Mouse (Mus musculus) intestine, embryonic 16.5 days (tissue): Measurements from ENCODE around the gene Ralgds. TPM values are rescaled to one million over a fixed set of nuclear protein-coding genes. Genes with fewer than 3 reads are reported as not detected.

ENCODE experiments used
- ATAC-seq: fragments of 200-750 bp; cut with Nextera tagmentation; 2 replicates; pipeline ENCODE4 v1.8.0; 2017; ENCODE audit warnings: moderate TSS enrichment, moderate library complexity
- H3K27ac ChIP-seq: fragments of 300-500 bp; sonication (generic); 2 replicates; pipeline ENCODE4 v1.5.1; 2014; ENCODE audit warnings: mild to moderate bottlenecking, low read length
- H3K27me3 ChIP-seq: fragments of 300-500 bp; sonication (generic); replicated peaks from 2 replicates; pipeline ENCODE4 v1.6.1; 2014; ENCODE audit warnings: low read length, control low read depth, mixed read lengths; ENCODE audit not compliant: control insufficient read depth, insufficient read depth
- H3K36me3 ChIP-seq: fragments of 300-500 bp; sonication (generic); 2 replicates; pipeline ENCODE4 v1.6.1; 2014; ENCODE audit warnings: low read length, control low read depth; ENCODE audit not compliant: control insufficient read depth, insufficient read depth
- H3K4me1 ChIP-seq: fragments of 300-500 bp; sonication (generic); 2 replicates; pipeline ENCODE4 v1.6.1; 2014; ENCODE audit warnings: low read length, control low read depth, mixed read lengths; ENCODE audit not compliant: control insufficient read depth, insufficient read depth
- H3K4me2 ChIP-seq: fragments of 300-500 bp; sonication (generic); 2 replicates; pipeline ENCODE4 v1.6.1; 2014; ENCODE audit warnings: low read depth, low read length, control low read depth
- H3K4me3 ChIP-seq: fragments of 300-500 bp; sonication (generic); 2 replicates; pipeline ENCODE4 v1.5.1; 2014; ENCODE audit warnings: mild to moderate bottlenecking, low read length
- H3K9ac ChIP-seq: fragments of 300-500 bp; sonication (generic); 2 replicates; pipeline ENCODE4 v1.6.1; 2014; ENCODE audit warnings: low read depth, low read length
- H3K9me3 ChIP-seq: fragments of 300-500 bp; sonication (generic); 2 replicates; pipeline ENCODE4 v1.6.1; 2016; ENCODE audit warnings: low read length, control low read depth; ENCODE audit not compliant: control insufficient read depth
- WGBS: fragments of 180-500 bp; shearing (Covaris S2); extraction: QIAGEN DNeasy Blood & Tissue Kit; methylation state at CpG from one replicate; pipeline ENCODE4 v1.1.7; 2014; 5-methylcytosine and 5-hydroxymethylcytosine counted together
- polyA plus RNA-seq: library from polyadenylated mRNA; unstranded; fragments of >200 nt; fragmentation: Nextera tagmentation; extraction: Ambion mirVana; gene quantifications from 2 replicates; pipeline ENCODE4 v1.2.1, GENCODE M21; 2015

The Ralgds gene
- polyA plus RNA-seq, 1 experiment from 2014 or later = 19.1 TPM

- Histone ChIP-seq H3K4me3 (no peak overlapping the region), H3K9ac (no peak overlapping the region), H3K9me3 (no peaks in the 10 kb centered on the region), H3K4me2 (no peak overlapping the region), H3K27ac (no peak overlapping the region), H3K4me1 (no peaks in the 10 kb centered on the region), H3K27me3 (no peaks in the 10 kb centered on the region), H3K36me3 (no peaks in the 10 kb centered on the region)
- 62% methylated on average over 2 of the region's 2 CpGs for WGBS
- no peak for ATAC-seq
These were observed 78.6 kb downstream of the Ralgds start for GRCm38 (mm10) chr2:28591479-28591878.

GRCm38 (mm10) chr2:28592809-28593208 lies 79.9 kb downstream of the Ralgds start:
- no peak for ATAC-seq
- no peak overlapping the region for H3K4me2 ChIP-seq
- no peak overlapping the region for H3K4me3 ChIP-seq
- H3K27ac ChIP-seq = no peak overlapping the region
- WGBS = 6% methylated on average over 15 of the region's 15 CpGs
- H3K9ac ChIP-seq = no peak overlapping the region
- H3K27me3 ChIP-seq = no peaks in the 10 kb centered on the region
- H3K4me1 ChIP-seq = no peaks in the 10 kb centered on the region
- no peaks in the 10 kb centered on the region for H3K9me3 ChIP-seq
- no peaks in the 10 kb centered on the region for H3K36me3 ChIP-seq

DNA sequence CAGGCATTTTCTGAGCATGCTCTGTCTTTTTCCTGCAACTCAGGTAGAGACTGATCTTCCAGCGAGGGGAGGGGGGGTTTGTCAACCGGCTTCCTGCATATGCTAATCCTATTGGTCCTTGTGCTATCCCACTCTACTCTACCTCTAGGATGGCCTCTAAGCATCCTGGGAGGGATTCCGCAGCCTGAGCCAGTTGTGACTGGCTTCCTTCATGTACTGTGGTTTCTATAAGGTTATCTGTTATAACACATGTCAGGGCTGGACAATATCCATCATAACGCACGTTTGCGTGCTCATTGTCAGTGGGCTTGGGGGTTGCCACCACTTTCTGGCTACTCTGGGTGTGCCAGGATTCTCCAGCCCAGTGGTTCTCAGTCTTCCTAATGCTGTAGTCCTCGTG lies 83.1 kb downstream of the Ralgds start:
- no peaks in the 10 kb centered on the region for H3K9me3 ChIP-seq
- H3K4me1 ChIP-seq = no peaks in the 10 kb centered on the region
- no peak overlapping the region for H3K4me2 ChIP-seq
- no peak overlapping the region for H3K9ac ChIP-seq
- H3K27ac ChIP-seq = no peak overlapping the region
- no peaks in the 10 kb centered on the region for H3K27me3 ChIP-seq
- WGBS = 75% methylated on average over 7 of the region's 7 CpGs
- no peak for ATAC-seq
- H3K36me3 ChIP-seq = no peaks in the 10 kb centered on the region
- no peak overlapping the region for H3K4me3 ChIP-seq

DNA sequence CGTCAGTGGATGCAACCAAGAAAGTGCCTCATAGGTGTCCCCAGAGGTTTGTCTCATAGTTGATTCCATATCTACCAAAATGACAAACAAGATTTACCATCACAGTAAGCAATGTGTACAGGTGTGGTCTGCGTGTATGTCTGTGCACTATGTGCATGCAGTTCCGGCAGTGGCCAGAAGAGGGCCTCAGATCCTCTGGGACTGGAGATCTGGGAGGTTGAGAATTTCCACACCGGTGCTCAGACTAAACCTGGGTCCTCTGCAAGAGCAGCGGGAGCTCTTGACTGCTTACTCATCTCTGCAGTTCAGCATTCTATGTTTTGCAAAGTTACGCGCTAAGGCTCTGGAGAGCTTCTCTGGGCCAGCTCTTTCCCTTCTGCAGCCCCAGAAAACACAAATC lies 84.1 kb downstream of the Ralgds start:
- ATAC-seq = no peak
- H3K27me3 ChIP-seq = no peaks in the 10 kb centered on the region
- no peak overlapping the region for H3K9ac ChIP-seq
- WGBS = 89% methylated on average over 7 of the region's 7 CpGs
- no peak overlapping the region for H3K27ac ChIP-seq
- no peak overlapping the region for H3K4me2 ChIP-seq
- no peaks in the 10 kb centered on the region for H3K4me1 ChIP-seq
- no peaks in the 10 kb centered on the region for H3K36me3 ChIP-seq
- H3K4me3 ChIP-seq = no peak overlapping the region
- no peaks in the 10 kb centered on the region for H3K9me3 ChIP-seq

DNA sequence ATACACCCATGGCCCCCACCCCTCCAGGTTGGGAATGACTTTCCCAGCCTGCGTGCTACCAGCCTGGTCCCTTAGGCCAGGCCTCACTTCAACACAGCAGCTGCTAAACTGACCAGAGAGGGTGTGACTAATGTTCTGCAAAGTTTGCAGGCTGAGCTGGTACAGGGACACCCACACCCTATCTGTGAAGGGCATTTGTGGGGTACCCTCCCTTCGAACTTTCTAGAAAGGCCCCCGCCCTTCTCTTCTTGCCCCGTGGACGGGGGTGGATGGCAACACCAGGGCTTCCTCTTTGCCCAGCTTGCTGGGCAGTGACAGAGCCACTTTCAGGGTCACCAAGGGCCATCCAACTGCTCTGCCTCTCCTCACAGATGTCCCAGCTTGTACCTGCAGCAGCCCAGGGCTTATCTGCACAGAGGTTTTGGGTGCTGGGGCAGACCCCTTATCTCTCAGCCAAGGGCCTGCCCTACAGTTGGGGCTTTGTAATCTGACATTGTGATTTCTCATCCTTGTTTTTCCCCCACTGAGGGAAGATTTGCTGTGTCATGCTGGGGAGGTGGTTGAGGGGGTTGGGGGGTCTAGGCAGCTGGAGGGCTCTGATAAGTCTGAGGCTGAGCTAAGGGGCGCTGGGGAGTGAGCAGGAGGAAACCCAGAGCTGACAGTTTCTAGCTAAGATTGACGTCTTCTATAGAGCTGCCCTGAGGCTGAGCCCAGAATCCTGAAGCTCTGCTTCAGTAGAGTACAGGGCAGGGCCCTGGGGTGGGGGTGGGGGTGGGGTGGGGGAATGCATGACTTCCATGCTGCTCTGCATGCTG lies 85.0 kb downstream of the Ralgds start:
- no peak overlapping the region for H3K27ac ChIP-seq
- ATAC-seq = peak; percentile 64
- no peaks in the 10 kb centered on the region for H3K27me3 ChIP-seq
- H3K4me2 ChIP-seq = no peak overlapping the region
- H3K9ac ChIP-seq = no peak overlapping the region
- 73% methylated on average over 7 of the region's 7 CpGs for WGBS
- no peaks in the 10 kb centered on the region for H3K9me3 ChIP-seq
- H3K36me3 ChIP-seq = no peaks in the 10 kb centered on the region
- no peaks in the 10 kb centered on the region for H3K4me1 ChIP-seq
- no peak overlapping the region for H3K4me3 ChIP-seq

DNA sequence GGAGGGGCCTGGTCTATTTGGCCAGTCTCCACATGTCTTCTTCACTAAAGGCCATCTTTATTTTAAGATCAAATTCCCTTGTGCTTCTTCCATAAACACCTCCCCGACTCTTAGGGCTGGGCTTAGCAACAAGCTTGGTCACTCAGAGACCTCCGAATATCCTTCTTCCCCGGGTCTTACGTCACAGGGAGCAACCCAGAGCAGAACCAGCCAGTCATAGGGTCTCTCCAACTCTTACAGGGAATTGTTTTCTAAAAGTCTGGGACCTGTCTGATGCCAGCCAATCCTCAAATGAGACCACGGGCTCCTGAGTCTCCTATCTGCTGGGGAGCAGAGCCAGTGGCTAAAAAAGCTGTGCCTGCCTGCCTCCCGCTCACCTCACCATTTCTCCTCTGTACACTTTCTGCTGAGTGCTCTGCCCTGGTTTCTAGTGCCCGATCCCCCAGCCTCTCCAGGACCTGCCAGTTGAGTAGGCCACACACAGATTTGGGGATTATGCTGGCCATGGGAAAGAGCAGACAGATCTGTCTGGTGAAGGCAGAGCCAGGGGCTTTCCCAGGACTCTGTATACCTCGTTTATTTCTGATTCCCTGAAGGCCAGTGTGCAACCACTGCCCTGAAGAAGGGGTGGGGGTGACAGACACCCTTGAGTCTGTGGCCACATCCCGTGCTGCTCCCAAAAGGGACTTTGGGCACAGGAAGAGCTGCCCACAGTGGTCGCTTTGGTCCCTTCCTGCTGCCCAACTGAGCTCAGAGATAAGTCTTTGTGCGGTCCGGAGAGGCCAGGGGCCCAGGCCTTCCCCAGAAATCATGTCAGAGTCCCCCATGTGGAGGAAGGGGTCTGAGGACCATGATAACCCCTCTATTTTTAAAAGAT lies 86.0 kb downstream of the Ralgds start:
- Histone ChIP-seq H3K27ac (no peak overlapping the region), H3K36me3 (no peaks in the 10 kb centered on the region), H3K4me2 (no peak overlapping the region), H3K4me3 (no peak overlapping the region), H3K9ac (no peak overlapping the region), H3K4me1 (no peaks in the 10 kb centered on the region), H3K27me3 (no peaks in the 10 kb centered on the region), H3K9me3 (no peaks in the 10 kb centered on the region)
- WGBS = 56% methylated on average over 12 of the region's 12 CpGs
- no peak for ATAC-seq

DNA sequence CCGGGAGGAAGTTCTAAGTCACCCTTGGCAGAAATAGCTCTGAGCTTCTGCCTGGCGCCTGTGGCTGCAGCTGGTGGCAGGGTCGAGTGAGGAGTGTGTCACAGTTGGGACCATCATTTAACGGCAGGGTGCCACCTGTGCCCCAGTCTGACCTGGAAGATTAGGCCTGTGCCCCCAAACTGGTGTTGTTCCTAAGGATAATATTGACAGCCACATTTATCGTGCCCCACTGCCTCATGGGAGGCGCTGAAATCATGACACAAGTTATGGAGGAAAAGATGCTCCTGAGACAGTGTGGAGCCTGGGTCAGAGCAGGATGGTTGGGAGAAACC lies 86.6 kb downstream of the Ralgds start:
- ATAC-seq = no peak
- no peak overlapping the region for H3K4me3 ChIP-seq
- H3K27me3 ChIP-seq = no peaks in the 10 kb centered on the region
- H3K9me3 ChIP-seq = no peaks in the 10 kb centered on the region
- H3K4me1 ChIP-seq = no peaks in the 10 kb centered on the region
- no peak overlapping the region for H3K27ac ChIP-seq
- 77% methylated on average over 6 of the region's 6 CpGs for WGBS
- H3K9ac ChIP-seq = no peak overlapping the region
- no peaks in the 10 kb centered on the region for H3K36me3 ChIP-seq
- no peak overlapping the region for H3K4me2 ChIP-seq

DNA sequence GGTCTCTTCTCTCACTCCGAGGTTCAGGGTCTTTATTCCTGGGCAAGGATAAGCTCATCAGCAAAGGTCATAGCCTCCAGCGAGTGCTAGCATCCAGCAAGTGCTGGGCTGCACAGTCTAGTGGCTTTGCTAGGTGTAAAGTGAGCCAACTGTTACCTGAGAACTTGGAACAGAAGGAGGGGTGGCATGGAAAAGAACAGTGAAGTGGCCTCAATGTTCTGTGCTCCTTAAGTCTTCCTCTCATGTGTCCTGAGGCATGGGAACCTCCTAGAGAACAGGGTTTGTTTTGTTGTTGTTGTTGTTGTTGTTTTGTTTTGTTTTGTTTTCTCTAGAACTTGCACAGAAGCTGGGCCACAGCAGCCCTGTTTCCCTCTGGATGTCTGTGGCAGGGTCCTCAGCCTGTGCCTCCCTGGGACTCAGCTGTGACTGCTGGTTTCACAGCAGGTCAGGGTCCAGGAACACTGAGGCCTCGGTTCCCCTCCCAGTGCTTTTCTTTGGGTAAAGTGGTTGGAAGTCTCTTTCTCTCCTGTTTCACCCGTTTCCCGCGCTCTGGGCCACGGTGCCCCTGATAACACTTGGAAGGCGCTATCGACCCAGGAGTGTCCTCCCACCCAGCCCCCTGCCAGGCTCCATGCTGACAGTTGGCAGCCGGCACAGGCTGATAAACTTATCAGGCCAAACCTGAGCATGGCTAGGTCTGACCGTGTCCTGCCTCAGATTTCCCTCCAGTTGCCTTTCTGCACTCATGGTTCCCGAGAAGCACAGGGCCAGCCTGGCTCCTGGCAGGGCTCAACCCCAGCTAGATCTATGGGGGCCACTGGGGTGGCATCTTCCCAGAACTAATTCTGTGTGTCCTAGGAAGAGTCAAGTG lies 89.0 kb downstream of the Ralgds start:
- ATAC-seq = peak; percentile 80
- WGBS = 54% methylated on average over 12 of the region's 12 CpGs

More for the DNA sequence above, 89.0 kb downstream of the Ralgds start:
- H3K36me3 ChIP-seq = no peaks in the 10 kb centered on the region
- no peaks in the 10 kb centered on the region for H3K27me3 ChIP-seq
- H3K9me3 ChIP-seq = no peaks in the 10 kb centered on the region
- H3K4me2 ChIP-seq = no peak overlapping the region
- H3K27ac ChIP-seq = no peak overlapping the region
- no peak overlapping the region for H3K9ac ChIP-seq
- no peak overlapping the region for H3K4me3 ChIP-seq
- H3K4me1 ChIP-seq = no peaks in the 10 kb centered on the region
